Mouse (Mus musculus): ENCODE results near the gene Supt3.

The Supt3 gene

GRCm38 (mm10) chr17:44782366-44782765 lies 5.4 kb downstream of the Supt3 start:
- DNase-seq (ENCODE audit: low spot score): no peak

GRCm38 (mm10) chr17:44783143-44783542 lies 6.2 kb downstream of the Supt3 start:
- no peak for DNase-seq (ENCODE audit: low spot score)

- no peak for DNase-seq (ENCODE audit: low spot score)
Observed at GRCm38 (mm10) chr17:44788982-44789747, 12.2 kb downstream of the Supt3 start.

- DNase-seq (ENCODE audit: low spot score): no peak
Observed at GRCm38 (mm10) chr17:44792218-44792917, 15.4 kb downstream of the Supt3 start.

GRCm38 (mm10) chr17:44797331-44797730 lies 20.4 kb downstream of the Supt3 start:
- no peak for DNase-seq (ENCODE audit: low spot score)

- DNase-seq (ENCODE audit: low spot score): no peak
Observed at GRCm38 (mm10) chr17:44807031-44807430, 30.1 kb downstream of the Supt3 start.

- DNase-seq (ENCODE audit: low spot score): no peak
Observed at GRCm38 (mm10) chr17:44814508-44815175, 37.7 kb downstream of the Supt3 start, which contains the start of gene Runx2. Gene Runx2 (minus strand): TSS chr17:44814797.

GRCm38 (mm10) chr17:44818825-44819224 lies 41.9 kb downstream of the Supt3 start:
- DNase-seq (ENCODE audit: low spot score): no peak

- DNase-seq (ENCODE audit: low spot score): no peak
Observed at GRCm38 (mm10) chr17:44819816-44820215, 42.9 kb downstream of the Supt3 start.

- no peak for DNase-seq (ENCODE audit: low spot score)
Observed at GRCm38 (mm10) chr17:44821940-44822339, 45.0 kb downstream of the Supt3 start.

- DNase-seq (ENCODE audit: low spot score): no peak
Observed at GRCm38 (mm10) chr17:44827124-44827523, 50.2 kb downstream of the Supt3 start.

GRCm38 (mm10) chr17:44827964-44828363 lies 51.0 kb downstream of the Supt3 start:
- DNase-seq (ENCODE audit: low spot score): no peak

GRCm38 (mm10) chr17:44829587-44829986 lies 52.6 kb downstream of the Supt3 start:
- no peak for DNase-seq (ENCODE audit: low spot score)

GRCm38 (mm10) chr17:44831201-44831600 lies 54.2 kb downstream of the Supt3 start:
- no peak for DNase-seq (ENCODE audit: low spot score)

GRCm38 (mm10) chr17:44842184-44842583 lies 65.2 kb downstream of the Supt3 start:
- DNase-seq (ENCODE audit: low spot score): no peak

GRCm38 (mm10) chr17:44863165-44863564 lies 86.2 kb downstream of the Supt3 start:
- no peak for DNase-seq (ENCODE audit: low spot score)

GRCm38 (mm10) chr17:44893592-44893991 lies 116.6 kb downstream of the Supt3 start:
- DNase-seq (ENCODE audit: low spot score): no peak

- no peak for DNase-seq (ENCODE audit: low spot score)
Observed at GRCm38 (mm10) chr17:44943536-44944090, 166.7 kb downstream of the Supt3 start.

GRCm38 (mm10) chr17:44945333-44945732 lies 168.4 kb downstream of the Supt3 start:
- no peak for DNase-seq (ENCODE audit: low spot score)

- no peak for DNase-seq (ENCODE audit: low spot score)
Observed at GRCm38 (mm10) chr17:44948321-44948720, 171.4 kb downstream of the Supt3 start.

- no peak for DNase-seq (ENCODE audit: low spot score)
Observed at GRCm38 (mm10) chr17:44956671-44957070, 179.7 kb downstream of the Supt3 start.

- no peak for DNase-seq (ENCODE audit: low spot score)
Observed at GRCm38 (mm10) chr17:44963051-44963798, 186.3 kb downstream of the Supt3 start.

All from urinary bladder, postnatal 10 days (tissue).